Mouse (Mus musculus): Measurements from ENCODE around the gene Mttp. TPM values are rescaled to one million over a fixed set of nuclear protein-coding genes. Genes with fewer than 3 reads are reported as not detected.

The Mttp gene
- total RNA-seq (2021) = 1 to 10 TPM; 6.1 to 8.5 TPM
- long read RNA-seq, experiment 1, partial matches to known transcripts = 0 of 8 reads
- long read RNA-seq, experiment 1, other reads (novel, unspliced or antisense) = 8 of 8 reads
- long read RNA-seq, experiment 2, partial matches to known transcripts = 0 of 4 reads
- long read RNA-seq, experiment 2, other reads (novel, unspliced or antisense) = 4 of 4 reads

DNA sequence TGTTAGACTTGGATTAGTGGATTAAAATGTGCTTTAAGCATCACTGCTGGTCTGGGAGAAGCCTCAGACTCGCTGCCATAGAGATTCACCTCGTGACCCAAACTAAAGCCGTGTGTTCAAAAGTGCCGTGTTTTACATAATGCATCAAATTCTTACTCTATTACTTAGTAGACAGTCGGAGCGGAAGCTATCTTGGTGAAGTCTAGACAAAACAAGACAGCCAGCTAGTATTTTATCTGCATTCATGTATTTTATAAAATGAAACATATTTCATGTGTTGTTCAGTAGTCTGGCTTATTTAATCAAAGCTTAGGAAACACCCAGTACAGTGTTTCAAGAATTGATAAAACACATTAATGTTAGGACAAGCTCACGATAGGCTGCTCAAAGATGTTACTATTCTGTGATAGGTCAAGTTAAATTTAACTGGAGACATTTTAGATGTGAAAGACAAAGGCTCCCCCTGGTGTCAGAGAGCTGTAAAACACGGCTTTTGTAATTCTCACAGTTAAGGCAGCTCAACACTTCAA, at the start of gene Mttp:
Gene Mttp (minus strand): TSS at position 327 of the 530 bp plus-strand sequence.
- DNase-seq (ENCODE audit: low spot score in 2 of 2) = peak; percentile 82

DNA sequence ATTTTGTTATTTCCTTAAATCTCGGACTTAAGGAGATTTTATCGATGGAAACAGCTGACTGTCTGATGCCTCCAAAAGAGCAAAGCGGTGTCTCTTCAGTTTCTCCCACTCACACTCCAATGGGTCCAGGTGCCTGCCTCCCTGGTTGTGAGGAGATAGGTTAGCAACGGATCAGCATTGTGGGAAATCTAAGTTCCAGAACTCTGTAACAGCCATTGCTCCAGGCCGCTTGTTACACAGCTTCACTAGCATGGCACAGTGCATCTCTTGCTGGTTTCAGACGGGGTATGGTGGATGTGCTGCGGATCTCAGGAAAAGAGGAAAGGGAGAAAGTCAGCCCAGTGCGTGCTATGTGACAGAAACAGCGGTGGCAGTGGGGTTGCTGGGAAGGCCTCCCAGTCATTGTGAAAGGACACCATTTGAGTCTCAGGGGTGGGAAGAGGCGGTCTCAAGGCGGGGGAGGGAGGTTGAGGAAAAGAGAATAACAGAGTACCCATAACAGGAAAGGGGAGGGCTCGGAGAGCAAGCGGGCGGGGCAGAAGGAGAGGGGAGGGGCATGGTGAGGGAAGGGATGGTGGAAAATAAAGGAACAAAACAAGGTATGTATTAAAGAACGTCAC, 49.0 kb upstream of the Mttp start, which contains the start of gene 4930579F01Rik:
Gene 4930579F01Rik (minus strand): TSS at position 143 of the 620 bp plus-strand sequence.
- DNase-seq (ENCODE audit: low spot score in 2 of 2) = no peak

DNA sequence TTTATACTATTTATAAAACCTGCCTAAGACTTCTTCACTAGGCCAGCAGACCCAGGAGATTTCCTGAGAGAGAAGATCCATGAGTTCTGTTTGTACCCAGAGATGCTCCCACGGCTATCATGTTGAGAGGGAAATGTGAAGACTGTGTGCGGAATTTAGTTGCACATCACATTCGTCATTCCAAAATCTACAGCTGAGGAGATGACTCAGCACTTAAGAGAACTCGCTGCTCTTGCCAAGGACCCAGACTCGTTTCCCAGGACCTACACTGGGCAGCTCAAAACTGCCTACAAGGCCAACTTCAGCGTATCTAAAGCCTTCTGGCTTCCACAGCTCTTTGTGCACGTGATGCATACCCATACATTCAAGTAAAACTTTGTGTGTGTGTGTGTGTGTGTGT, 47.5 kb upstream of the Mttp start:
- DNase-seq (ENCODE audit: low spot score in 2 of 2) = peak in 1 of 2 experiments; percentile 9

DNA sequence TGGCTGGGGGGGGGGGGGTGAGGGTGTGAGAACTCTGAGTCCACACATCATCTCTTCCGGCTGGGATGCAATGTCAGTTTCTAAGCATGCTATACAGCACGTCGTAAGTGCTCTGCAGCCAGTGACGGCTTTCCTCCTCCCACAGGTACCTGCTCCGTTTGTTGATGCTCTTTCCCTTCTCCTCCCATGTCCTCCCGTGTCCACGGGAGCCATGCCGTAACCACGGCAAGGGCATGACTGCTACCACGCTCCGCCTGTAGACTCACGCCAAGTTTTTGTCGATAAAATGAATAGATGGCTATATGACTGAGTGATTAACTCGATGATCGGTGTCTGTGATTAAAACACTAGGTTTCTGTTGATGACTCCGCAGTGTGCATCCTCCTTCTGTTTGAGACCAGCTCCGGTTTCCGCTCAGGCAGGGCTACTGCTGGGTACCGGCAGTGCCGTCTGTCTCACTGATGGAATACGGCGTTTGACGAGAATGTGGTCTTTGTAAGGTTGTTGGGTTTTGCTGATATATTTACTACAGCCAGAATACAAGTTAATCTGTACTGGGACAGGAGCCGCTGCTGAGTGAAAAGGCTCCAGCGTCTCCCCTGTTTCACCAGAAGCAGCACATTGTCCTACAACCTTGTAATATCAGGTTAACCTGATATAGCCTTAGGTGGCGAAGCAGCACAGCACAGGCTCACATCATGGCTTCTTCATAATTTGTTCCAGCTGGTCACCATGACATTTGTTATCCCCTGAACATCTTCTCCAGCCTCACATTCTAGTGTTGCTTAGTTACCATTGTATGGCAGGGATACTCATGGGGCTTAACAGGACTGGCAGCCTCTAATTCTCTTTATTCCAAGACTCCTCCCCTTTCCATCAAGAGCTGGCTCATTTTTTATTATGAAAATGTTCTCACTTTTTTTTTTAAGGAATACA, 41.5 kb upstream of the Mttp start:
- DNase-seq (ENCODE audit: low spot score in 2 of 2) = no peak

DNA sequence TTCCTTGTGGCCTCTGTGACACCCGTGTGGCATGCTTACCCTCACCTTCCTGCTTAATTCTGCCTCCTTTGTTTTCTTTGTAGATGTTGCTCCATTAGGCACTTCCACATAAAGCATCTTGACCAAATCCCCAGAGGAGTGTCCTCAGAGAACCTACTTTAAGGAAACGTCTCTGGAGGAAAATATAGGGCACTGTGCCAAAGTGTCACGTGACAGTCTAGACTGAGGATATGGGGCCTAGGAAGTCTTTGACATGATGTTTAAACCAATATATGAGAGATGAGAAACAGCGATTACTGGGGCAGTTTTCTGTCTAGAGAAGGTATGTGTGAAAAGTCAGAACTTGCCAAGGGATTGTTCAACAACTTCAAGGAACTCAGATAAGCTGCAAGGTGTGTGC, 40.5 kb upstream of the Mttp start:
- DNase-seq (ENCODE audit: low spot score in 2 of 2) = no peak

DNA sequence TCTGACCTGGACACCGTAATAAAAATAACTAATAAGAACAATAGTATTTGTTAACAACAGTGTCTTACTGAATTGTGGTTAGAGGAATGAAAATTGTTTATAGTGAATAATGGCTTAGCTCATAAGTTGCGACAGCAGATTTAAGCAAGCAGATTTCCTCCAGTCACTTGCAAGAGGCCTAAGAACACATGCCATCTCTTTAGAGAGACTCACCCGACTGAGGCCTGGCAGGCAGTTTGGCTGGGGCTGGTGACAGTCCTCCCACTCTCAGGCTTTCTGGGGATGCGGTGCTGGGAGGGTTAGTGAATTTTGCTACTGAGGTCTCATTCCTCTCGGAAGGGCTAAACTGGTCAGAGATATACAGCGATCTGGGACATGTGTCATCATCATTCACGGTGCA, 38.6 kb upstream of the Mttp start:
- DNase-seq (ENCODE audit: low spot score in 2 of 2) = no peak

DNA sequence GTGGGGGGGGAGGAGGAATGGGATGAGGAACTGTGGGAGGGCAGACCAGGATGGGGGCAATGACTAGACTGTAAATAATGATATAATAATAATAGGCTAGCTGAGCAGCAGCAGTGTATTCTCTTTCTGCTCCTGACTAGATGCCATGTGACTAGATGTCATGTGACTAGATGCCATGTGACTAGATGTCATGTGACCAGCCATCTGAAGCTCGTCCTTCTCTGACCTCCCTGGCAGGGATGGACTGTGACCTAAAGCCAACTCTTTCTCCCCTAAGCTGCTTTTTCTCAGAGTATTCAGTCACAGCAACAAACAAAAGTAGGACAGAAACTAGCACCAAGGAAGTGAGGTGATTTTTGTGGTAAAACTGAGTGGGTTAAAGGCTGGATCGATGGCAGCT, 37.3 kb upstream of the Mttp start:
- DNase-seq (ENCODE audit: low spot score in 2 of 2) = no peak

DNA sequence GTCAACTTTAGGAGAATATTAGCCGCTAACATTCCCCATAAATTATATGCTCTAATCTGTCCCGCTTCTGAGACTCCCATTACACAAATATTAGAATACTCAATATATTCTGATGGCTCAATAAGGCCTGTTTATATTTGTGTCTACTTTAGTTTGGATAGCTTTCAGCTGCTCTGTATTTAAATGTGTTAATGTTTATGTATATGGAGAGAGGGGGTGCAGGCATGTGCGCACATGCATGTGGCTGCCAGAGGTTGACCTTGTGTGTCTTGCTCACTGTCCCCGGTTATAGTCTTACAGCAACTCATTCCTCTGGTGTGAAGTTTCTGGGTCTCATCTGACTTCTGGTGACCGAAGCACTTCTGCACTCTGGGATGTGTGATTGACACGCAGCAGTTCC, 30.8 kb upstream of the Mttp start:
- DNase-seq (ENCODE audit: low spot score in 2 of 2) = no peak

DNA sequence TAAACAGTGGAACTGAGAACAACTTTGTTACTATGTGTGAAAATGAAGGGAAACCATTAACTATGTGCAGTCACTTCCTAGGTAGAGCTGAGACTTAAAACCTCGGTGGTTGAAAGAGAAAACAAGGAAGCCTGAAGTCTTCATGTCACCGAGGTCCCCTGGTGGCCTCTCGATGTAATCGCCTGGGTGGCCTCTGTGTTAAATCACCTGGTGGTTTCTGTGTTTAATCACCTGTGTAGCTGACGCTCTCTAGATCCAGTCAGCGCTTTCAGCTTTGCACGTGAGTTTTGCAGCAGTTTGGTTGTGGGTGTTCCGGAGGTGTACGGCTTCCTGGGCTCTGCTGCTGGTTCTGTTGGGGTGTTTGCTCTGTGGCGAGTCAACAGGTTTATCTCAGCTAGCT, 28.5 kb upstream of the Mttp start:
- DNase-seq (ENCODE audit: low spot score in 2 of 2) = no peak

DNA sequence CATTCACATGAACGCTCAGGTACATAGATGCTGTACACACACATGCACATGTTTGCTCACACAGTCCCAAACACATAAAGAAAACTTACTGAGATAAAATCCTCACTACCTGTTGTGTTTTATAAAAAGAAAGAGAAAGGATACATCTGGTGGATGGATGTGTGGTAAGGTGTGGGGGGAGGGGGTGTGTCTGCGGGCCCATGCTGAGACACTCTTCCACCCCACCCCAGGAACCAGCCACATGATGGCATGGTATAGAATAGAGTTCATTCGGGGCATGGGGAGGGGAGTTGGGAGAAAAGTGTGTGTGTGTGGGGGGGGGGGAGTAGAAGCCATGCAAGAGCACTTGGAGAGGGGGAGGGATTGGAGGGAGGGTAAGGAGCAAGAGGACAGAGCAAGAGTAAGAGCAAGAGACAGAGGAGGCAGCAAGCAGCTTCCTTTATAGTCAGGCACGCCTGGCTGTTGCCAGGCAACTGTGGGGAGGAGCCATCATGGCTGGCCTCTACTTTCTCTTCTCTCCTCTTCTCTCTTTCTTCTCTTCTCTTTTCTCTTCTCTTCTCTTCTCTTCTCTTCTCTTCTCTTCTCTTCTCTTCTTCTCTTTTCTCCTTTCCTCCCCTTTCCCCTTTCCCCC, 17.9 kb upstream of the Mttp start:
- no peak for DNase-seq (ENCODE audit: low spot score in 2 of 2)

DNA sequence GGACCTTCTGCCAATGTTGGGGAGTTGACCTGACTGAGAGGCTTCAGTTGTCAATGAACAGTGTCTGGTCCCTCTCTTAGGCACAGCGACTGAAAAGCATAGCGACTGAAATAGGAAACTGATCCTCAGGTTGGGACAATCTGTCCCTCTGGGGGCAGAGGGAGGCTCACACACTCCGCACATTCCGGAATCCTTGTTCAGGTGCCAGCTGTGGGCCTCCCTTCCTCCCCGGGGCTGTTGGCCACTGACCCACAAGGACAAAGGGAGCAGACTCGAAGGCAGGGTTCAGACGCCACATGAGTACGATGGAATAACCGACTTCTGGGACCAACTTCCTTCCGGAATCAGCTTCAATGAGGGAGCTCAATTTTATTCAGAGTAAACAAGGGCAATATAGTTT, 16.9 kb upstream of the Mttp start:
- DNase-seq (ENCODE audit: low spot score in 2 of 2) = no peak

DNA sequence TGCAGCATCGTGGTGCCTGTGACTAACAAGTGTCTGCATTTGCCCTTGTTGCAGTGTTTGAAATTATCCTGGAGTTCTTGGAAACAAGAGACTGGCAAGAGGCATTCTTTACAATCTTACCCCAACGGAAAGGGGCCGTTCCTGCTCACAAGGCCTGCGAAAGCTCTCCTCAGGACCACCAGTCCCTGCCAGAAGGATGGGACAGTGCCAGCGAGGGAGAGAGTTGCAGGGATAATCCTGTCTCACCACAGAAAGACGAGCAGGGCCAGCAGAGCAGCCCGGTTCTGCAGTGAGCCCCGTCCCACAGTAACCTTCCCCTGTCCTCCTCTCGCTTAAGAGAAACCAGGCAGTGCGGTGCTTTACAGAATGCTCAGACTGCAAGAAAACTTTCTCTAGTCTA, 11.9 kb upstream of the Mttp start:
- no peak for DNase-seq (ENCODE audit: low spot score in 2 of 2)

DNA sequence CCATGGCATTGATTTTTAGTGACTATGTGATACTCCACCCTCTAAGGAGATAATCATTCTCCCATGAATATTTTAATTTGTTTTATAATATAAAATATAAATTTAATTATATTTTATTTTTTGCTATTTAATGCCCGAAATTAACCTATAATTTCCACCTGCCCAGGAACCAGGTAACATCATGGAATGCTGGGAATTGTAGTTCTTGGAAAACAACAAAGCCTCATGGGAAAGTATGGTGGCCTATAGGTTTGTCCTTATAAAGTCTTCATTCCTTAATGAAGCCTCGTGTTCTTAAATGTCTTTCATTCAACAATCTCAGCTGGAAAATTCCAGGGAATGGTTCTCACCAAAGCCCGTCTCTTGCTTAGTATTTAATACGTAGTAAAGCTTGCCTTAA, 10.3 kb upstream of the Mttp start:
- DNase-seq (ENCODE audit: low spot score in 2 of 2) = no peak

DNA sequence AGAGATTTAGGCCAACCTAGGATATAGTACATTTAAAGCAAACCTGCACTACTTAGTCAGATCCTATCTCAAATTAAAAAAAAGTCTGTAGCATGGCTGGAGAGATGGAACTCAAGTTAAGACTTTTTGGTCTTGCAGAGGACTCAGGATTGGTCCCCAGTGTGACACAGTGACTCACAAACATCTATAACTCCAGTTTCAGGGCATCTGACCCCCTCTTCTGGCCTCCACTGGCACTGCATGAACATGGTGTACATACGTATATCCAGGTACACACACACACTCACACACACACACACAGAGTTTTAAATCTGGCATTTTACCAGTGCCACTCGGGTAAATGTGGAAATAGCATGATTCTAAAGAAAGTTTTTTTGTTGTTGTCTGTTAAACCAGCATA, 4.0 kb upstream of the Mttp start:
- no peak for DNase-seq (ENCODE audit: low spot score in 2 of 2)

DNA sequence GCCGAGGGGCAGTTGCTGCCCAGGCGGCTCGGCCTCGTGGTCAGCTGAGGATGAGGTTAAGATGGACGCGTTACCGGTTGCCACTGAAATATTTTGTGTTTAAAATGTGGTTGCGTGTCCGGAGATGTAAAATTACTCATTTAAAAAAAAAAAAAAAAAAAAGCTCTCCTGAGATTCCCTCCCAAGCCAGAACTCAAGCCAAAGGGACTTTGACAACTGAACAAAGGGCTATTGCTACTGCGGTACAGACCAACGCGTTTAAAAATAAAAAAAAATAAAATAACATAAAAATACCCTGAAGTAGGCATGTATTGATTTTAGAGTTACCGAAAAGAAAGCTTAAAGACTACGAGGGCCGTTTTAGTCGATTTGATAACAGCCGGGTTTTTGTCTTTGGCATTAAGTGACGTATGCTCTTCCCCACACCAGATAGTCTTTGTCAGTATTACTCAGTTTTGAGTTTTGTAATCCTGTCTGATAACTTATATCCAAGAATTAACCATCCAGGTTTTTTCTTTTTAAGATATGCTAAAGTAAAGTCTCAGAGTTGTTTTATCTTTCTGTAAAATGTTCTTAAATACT, 617 bp downstream of the Mttp start:
- DNase-seq (ENCODE audit: low spot score in 2 of 2) = no peak

DNA sequence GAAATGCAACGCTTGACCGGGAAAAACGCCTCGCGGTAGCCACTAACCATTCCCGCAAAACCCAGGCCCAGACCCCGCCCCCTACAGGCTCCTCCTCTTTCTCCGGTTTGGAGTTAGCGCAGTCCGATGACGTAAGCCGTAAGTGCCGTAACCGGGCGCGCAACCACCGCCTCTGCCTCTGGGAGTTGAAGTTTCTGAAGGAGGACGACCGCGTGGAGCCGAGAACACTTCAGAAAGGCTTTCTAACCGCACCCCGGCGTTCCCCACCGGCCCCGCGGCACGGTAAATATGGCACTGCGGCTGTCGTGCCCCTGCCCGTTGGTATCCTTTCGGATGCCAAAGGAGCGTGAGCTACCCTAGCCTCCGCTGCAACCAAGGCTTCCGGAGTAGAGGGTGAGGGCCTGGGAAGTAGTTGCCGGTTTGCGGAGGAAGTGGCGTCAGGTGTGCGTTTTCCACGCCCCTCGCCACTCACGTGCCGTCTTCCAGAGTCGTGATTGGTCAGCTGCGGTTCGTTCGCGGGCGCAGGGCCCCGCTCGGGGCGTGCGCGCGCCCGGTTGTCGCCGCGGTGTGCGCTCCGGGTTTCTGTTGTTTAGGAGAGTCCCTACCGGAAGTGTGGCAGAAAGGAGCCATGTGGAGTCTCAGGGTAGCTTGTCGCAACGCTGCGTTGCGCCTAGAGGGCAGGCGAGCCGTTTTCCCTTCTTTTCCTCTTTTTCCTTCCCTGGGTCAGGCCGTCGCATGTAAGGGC, 1.3 kb downstream of the Mttp start, which contains the start of gene Trmt10a:
Gene Trmt10a (plus strand): TSS at position 134 of the 745 bp plus-strand sequence.
- peak; percentile 98 to 99 for DNase-seq (ENCODE audit: low spot score in 2 of 2)

DNA sequence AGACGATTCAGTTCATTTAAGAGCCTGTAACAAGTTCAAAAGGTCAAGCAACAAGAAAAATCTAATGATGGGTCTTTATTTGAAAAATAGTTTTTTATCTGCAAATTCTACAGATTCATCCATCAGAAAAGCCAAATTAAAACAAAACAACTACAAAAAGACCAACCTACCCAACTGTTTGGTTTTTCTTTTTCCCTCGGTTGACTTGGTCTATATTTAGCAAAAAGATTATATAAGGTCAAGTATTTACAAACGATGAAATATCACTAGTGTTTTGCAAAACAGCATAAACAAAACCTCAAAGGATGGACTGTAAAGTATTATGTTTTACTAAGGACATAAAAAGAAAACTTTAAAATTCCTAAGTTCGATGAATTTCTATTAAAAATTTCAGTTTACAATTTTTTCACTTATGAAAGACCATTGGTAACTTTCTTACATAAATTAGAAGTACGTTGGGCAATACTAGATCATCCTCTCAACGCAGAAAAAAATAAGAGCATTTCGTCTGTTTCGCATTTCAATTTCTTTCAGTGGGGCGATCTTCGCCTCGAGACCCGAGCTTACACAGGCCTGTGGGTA, 1.9 kb downstream of the Mttp start:
- no peak for DNase-seq (ENCODE audit: low spot score in 2 of 2)

DNA sequence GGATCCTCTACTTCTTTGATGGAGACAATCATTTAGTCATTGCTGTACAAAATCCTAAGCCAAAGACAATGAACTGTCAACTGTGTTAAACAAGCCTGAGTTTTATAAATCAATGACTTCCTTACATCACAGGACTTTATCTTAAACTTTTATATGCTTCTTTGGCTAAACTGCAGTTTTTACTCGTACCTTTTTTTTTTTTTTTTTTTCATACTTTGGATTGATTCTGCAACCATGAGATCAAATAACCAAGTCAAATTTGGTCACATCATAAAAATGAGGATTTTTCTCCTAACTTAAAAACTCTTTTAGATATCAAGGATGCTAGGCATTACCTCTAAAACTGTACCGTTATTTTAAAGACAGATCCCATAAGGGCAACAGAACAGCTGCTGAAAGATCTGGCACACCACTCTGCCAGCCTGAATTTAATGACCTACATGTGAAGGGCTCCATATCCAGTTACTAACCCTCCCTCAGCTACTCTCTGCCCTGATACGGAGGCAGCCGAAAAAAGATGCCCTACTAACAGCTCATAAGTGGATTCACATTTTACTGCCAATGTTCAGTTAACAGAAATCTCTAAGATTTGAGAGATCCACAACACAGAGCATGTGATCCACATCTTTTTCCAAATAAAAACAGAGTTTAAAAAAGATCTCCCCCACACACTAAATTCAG, 2.6 kb downstream of the Mttp start:
- DNase-seq (ENCODE audit: low spot score in 2 of 2) = no peak

DNA sequence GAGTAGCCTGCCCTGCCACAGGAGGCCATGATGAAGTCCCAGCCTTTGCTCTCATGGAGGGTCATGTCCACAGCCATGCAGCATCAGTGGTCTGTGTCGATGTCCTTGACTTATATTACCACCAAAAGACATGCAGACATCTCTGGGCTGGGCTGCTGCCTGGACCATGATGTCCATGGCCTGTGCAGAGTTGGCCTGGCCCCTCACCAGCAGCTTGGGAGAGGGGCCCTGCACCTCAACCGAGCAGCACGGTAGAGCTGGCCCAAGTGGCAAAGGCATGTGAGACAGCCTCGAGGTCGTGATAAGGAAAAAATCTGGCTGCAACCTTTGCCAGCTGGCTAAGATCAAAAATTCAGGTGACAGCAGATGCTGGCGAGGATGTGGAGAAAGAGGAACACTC, 5.1 kb downstream of the Mttp start:
- no peak for DNase-seq (ENCODE audit: low spot score in 2 of 2)

All from left cerebral cortex, adult 18-20 months (tissue).